Mouse (Mus musculus) forebrain, postnatal 0 days (tissue): ENCODE measurements around the gene Sem1. TPM values are rescaled to one million over a fixed set of nuclear protein-coding genes. Genes with fewer than 3 reads are reported as not detected.
A peak's percentile ranks its signal among the peaks of the same experiment; 100 is the strongest.

ENCODE experiments used
- ATAC-seq: fragments of 200-750 bp; cut with Nextera tagmentation; 2 replicates; pipeline ENCODE4 v1.8.0; 2017; ENCODE audit warnings: mild to moderate bottlenecking, moderate library complexity
- DNase-seq: peaks from one replicate; pipeline ENCODE4 v3.0.0-alpha.2; 2015
- H3K27ac ChIP-seq: fragments of 300-500 bp; sonication (generic); 2 replicates; pipeline ENCODE4 v1.5.1; 2014; ENCODE audit warnings: low read depth, mild to moderate bottlenecking, antibody characterized with exemption, low read length, moderate library complexity, mixed read lengths
- H3K27me3 ChIP-seq: fragments of 300-500 bp; sonication (generic); 2 replicates; pipeline ENCODE4 v1.6.1; 2014; ENCODE audit warnings: mild to moderate bottlenecking, low read length, mixed read lengths; ENCODE audit not compliant: insufficient read depth
- H3K36me3 ChIP-seq: fragments of 300-500 bp; sonication (generic); 2 replicates; pipeline ENCODE4 v1.6.1; 2014; ENCODE audit warnings: mild to moderate bottlenecking, moderate library complexity; ENCODE audit not compliant: insufficient read depth
- H3K4me1 ChIP-seq: fragments of 300-500 bp; sonication (generic); 2 replicates; pipeline ENCODE4 v1.6.1; 2014; ENCODE audit warnings: antibody characterized with exemption; ENCODE audit not compliant: insufficient read depth
- H3K4me2 ChIP-seq: fragments of 300-500 bp; sonication (generic); 2 replicates; pipeline ENCODE4 v1.6.1; 2014; ENCODE audit warnings: low read depth, mild to moderate bottlenecking, moderate library complexity
- H3K4me3 ChIP-seq: fragments of 300-500 bp; sonication (generic); 2 replicates; pipeline ENCODE4 v1.5.1; 2014; ENCODE audit warnings: low read depth, low read length, mixed read lengths
- H3K9ac ChIP-seq: fragments of 300-500 bp; sonication (generic); 2 replicates; pipeline ENCODE4 v1.6.1; 2014; ENCODE audit warnings: mild to moderate bottlenecking
- H3K9me3 ChIP-seq: fragments of 300-500 bp; sonication (generic); 2 replicates; pipeline ENCODE4 v1.6.1; 2016; ENCODE audit warnings: low read length
- CTCF ChIP-seq: sonication (generic); IDR thresholded peaks from 2 replicates; pipeline ENCODE4 v1.5.1; 2016; ENCODE audit warnings: antibody characterized with exemption, control low read depth, low read depth
- WGBS: fragments of 180-500 bp; shearing (Covaris S2); extraction: QIAGEN DNeasy Blood & Tissue Kit; methylation state at CpG from one replicate; pipeline ENCODE4 v1.1.7; 2014; 5-methylcytosine and 5-hydroxymethylcytosine counted together
- polyA plus RNA-seq: library from polyadenylated mRNA; unstranded; fragments of >200 nt; fragmentation: Nextera tagmentation; extraction: Ambion mirVana; gene quantifications from 2 replicates; pipeline ENCODE4 v1.2.1, GENCODE M21; 2015
- total RNA-seq: library from RNA; depleted of rRNA; stranded (reverse); fragments of >200 nt; gene quantifications from 2 replicates; pipeline ENCODE4 v1.2.3, GENCODE M21; 2014

The Sem1 gene
- total and polyA plus RNA-seq, 2 experiments from 2014 or later, result 67.8 to 138 TPM

- peak overlapping the region; percentile 97 for H3K9ac ChIP-seq
- 51% methylated on average over 3 of the region's 3 CpGs for WGBS
- no peak for TF ChIP-seq CTCF
- no peak for DNase-seq
- no peaks in the 10 kb centered on the region for H3K27me3 ChIP-seq
- peaks cover 15% of the 10 kb centered on the region for H3K4me1 ChIP-seq
- no peak for ATAC-seq
- H3K4me3 ChIP-seq, result peak overlapping the region; percentile 94
- peak overlapping the region; percentile 63 for H3K4me2 ChIP-seq
- no peaks in the 10 kb centered on the region for H3K9me3 ChIP-seq
- no peaks in the 10 kb centered on the region for H3K36me3 ChIP-seq
- H3K27ac ChIP-seq, result no peak overlapping the region
Measured at GRCm38 (mm10) chr6:6577291-6577690, 1.2 kb downstream of the Sem1 start.

GRCm38 (mm10) chr6:6575796-6576195 lies 2.7 kb downstream of the Sem1 start:
- no peak overlapping the region for H3K9ac ChIP-seq
- no peak overlapping the region for H3K4me2 ChIP-seq
- H3K4me1 ChIP-seq, result peaks cover 15% of the 10 kb centered on the region
- no peak for TF ChIP-seq CTCF
- no peak for ATAC-seq
- no peaks in the 10 kb centered on the region for H3K27me3 ChIP-seq
- H3K9me3 ChIP-seq, result no peaks in the 10 kb centered on the region
- H3K36me3 ChIP-seq, result no peaks in the 10 kb centered on the region
- H3K4me3 ChIP-seq, result no peak overlapping the region
- no peak overlapping the region for H3K27ac ChIP-seq
- WGBS, result 71% methylated on average over 4 of the region's 4 CpGs
- no peak for DNase-seq

GRCm38 (mm10) chr6:6568436-6568835 lies 10.0 kb downstream of the Sem1 start:
- H3K27ac ChIP-seq, result no peak overlapping the region
- no peaks in the 10 kb centered on the region for H3K9me3 ChIP-seq
- no peaks in the 10 kb centered on the region for H3K4me1 ChIP-seq
- no peaks in the 10 kb centered on the region for H3K27me3 ChIP-seq
- no peak for DNase-seq
- H3K4me2 ChIP-seq, result no peak overlapping the region
- no peak overlapping the region for H3K9ac ChIP-seq
- ATAC-seq, result no peak
- no peaks in the 10 kb centered on the region for H3K36me3 ChIP-seq
- H3K4me3 ChIP-seq, result no peak overlapping the region
- TF ChIP-seq CTCF, result no peak
- WGBS, result 59% methylated on average over 3 of the region's 3 CpGs

- WGBS, result 85% methylated on average over 5 of the region's 5 CpGs
- no peak for ATAC-seq
Measured at GRCm38 (mm10) chr6:6563691-6564090, 14.8 kb downstream of the Sem1 start.

GRCm38 (mm10) chr6:6562716-6563115 lies 15.7 kb downstream of the Sem1 start:
- Histone ChIP-seq H3K27ac (no peak overlapping the region), H3K4me3 (no peak overlapping the region), H3K9me3 (no peaks in the 10 kb centered on the region), H3K36me3 (no peaks in the 10 kb centered on the region), H3K9ac (no peak overlapping the region), H3K4me1 (no peaks in the 10 kb centered on the region), H3K27me3 (no peaks in the 10 kb centered on the region), H3K4me2 (no peak overlapping the region)
- DNase-seq (no peak), ATAC-seq (no peak)
- TF ChIP-seq CTCF, result no peak
- 75% methylated on average over 5 of the region's 5 CpGs for WGBS

More at GRCm38 (mm10) chr6:6563691-6564090, 14.8 kb downstream of the Sem1 start:
- no peak for TF ChIP-seq CTCF
- H3K9ac ChIP-seq, result no peak overlapping the region
- H3K27me3 ChIP-seq, result no peaks in the 10 kb centered on the region
- no peak for DNase-seq
- no peak overlapping the region for H3K27ac ChIP-seq
- H3K4me2 ChIP-seq, result no peak overlapping the region
- no peak overlapping the region for H3K4me3 ChIP-seq
- no peaks in the 10 kb centered on the region for H3K9me3 ChIP-seq
- no peaks in the 10 kb centered on the region for H3K4me1 ChIP-seq
- no peaks in the 10 kb centered on the region for H3K36me3 ChIP-seq

GRCm38 (mm10) chr6:6557647-6558046 lies 20.8 kb downstream of the Sem1 start:
- TF ChIP-seq CTCF, result no peak
- 95% methylated on average over 1 of the region's 1 CpGs for WGBS
- H3K9me3 ChIP-seq, result no peaks in the 10 kb centered on the region
- DNase-seq (no peak), ATAC-seq (no peak)
- no peak overlapping the region for H3K27ac ChIP-seq
- no peaks in the 10 kb centered on the region for H3K27me3 ChIP-seq
- no peaks in the 10 kb centered on the region for H3K4me1 ChIP-seq
- H3K9ac ChIP-seq, result no peak overlapping the region
- H3K4me2 ChIP-seq, result no peak overlapping the region
- H3K36me3 ChIP-seq, result peaks cover 8% of the 10 kb centered on the region
- H3K4me3 ChIP-seq, result no peak overlapping the region

GRCm38 (mm10) chr6:6552006-6552405 lies 26.5 kb downstream of the Sem1 start:
- WGBS, result 98% methylated on average over 6 of the region's 6 CpGs
- Histone ChIP-seq H3K9me3 (no peaks in the 10 kb centered on the region), H3K27me3 (no peaks in the 10 kb centered on the region), H3K4me2 (no peak overlapping the region), H3K27ac (no peak overlapping the region), H3K4me3 (no peak overlapping the region), H3K9ac (no peak overlapping the region), H3K4me1 (no peaks in the 10 kb centered on the region), H3K36me3 (peaks cover 8% of the 10 kb centered on the region)
- TF ChIP-seq CTCF, result no peak
- no peak for DNase-seq
- no peak for ATAC-seq

- Histone ChIP-seq H3K36me3 (no peaks in the 10 kb centered on the region), H3K4me2 (no peak overlapping the region), H3K27ac (no peak overlapping the region), H3K4me3 (no peak overlapping the region), H3K9me3 (no peaks in the 10 kb centered on the region), H3K4me1 (no peaks in the 10 kb centered on the region), H3K27me3 (no peaks in the 10 kb centered on the region), H3K9ac (no peak overlapping the region)
- DNase-seq (no peak), ATAC-seq (no peak)
- no peak for TF ChIP-seq CTCF
- WGBS, result 72% methylated on average over 5 of the region's 5 CpGs
Measured at GRCm38 (mm10) chr6:6547997-6548396, 30.5 kb downstream of the Sem1 start.
